Mouse (Mus musculus) CD4-positive, CD25-positive, alpha-beta regulatory T cell, adult 4 months (primary cell): ENCODE results near the gene Ssr1. TPM values are rescaled to one million over a fixed set of nuclear protein-coding genes. Genes with fewer than 3 reads are reported as not detected.

Experiments used
- ATAC-seq: one replicate; pipeline ENCODE4 v1.8.0; 2017
- polyA plus RNA-seq, 2 experiments: library from polyadenylated mRNA; unstranded; fragments of 100-300 nt; shearing (Covaris generic); gene quantifications; one replicate each; pipeline ENCODE4 v1.2.1; 2017

The Ssr1 gene
- polyA plus RNA-seq, 2 experiments from 2014 or later, result 103 to 115 TPM

- no peak for ATAC-seq
These were observed 14.5 kb downstream of the Ssr1 start for GRCm38 (mm10) chr13:37979506-37979905.

GRCm38 (mm10) chr13:37974731-37975130 lies 19.3 kb downstream of the Ssr1 start:
- no peak for ATAC-seq

GRCm38 (mm10) chr13:37974036-37974435 lies 20.0 kb downstream of the Ssr1 start:
- ATAC-seq, result no peak

- no peak for ATAC-seq
These were observed 23.0 kb downstream of the Ssr1 start for GRCm38 (mm10) chr13:37970887-37971530.

GRCm38 (mm10) chr13:37969988-37970387 lies 24.0 kb downstream of the Ssr1 start:
- no peak for ATAC-seq

- peak; percentile 93 for ATAC-seq
These were observed 24.7 kb downstream of the Ssr1 start for GRCm38 (mm10) chr13:37969337-37969736.

GRCm38 (mm10) chr13:37967565-37967964 lies 26.5 kb downstream of the Ssr1 start:
- no peak for ATAC-seq

GRCm38 (mm10) chr13:37967052-37967437 lies 27.0 kb downstream of the Ssr1 start:
- ATAC-seq, result no peak

- no peak for ATAC-seq
These were observed 27.6 kb downstream of the Ssr1 start for GRCm38 (mm10) chr13:37966256-37967051.

GRCm38 (mm10) chr13:37965126-37965914 lies 28.7 kb downstream of the Ssr1 start:
- no peak for ATAC-seq

- no peak for ATAC-seq
These were observed 29.6 kb downstream of the Ssr1 start for GRCm38 (mm10) chr13:37964128-37965087.

GRCm38 (mm10) chr13:37963354-37964007 lies 30.5 kb downstream of the Ssr1 start:
- ATAC-seq, result peak; percentile 90

- no peak for ATAC-seq
These were observed 31.5 kb downstream of the Ssr1 start for GRCm38 (mm10) chr13:37962541-37962940.

GRCm38 (mm10) chr13:37959936-37960335 lies 34.1 kb downstream of the Ssr1 start:
- no peak for ATAC-seq

- ATAC-seq, result no peak
These were observed 34.6 kb downstream of the Ssr1 start for GRCm38 (mm10) chr13:37959239-37959907.

- ATAC-seq, result no peak
These were observed 35.3 kb downstream of the Ssr1 start for GRCm38 (mm10) chr13:37958498-37959238.

GRCm38 (mm10) chr13:37954318-37954717 lies 39.7 kb downstream of the Ssr1 start:
- no peak for ATAC-seq

- no peak for ATAC-seq
These were observed 41.0 kb downstream of the Ssr1 start for GRCm38 (mm10) chr13:37952981-37953380.

GRCm38 (mm10) chr13:37946734-37947133 lies 47.3 kb downstream of the Ssr1 start:
- peak; percentile 37 for ATAC-seq

GRCm38 (mm10) chr13:37945392-37945791 lies 48.6 kb downstream of the Ssr1 start:
- ATAC-seq, result no peak
